16 mouse cellular contexts compared by ENCODE assay signal in the genomic region with DNA sequence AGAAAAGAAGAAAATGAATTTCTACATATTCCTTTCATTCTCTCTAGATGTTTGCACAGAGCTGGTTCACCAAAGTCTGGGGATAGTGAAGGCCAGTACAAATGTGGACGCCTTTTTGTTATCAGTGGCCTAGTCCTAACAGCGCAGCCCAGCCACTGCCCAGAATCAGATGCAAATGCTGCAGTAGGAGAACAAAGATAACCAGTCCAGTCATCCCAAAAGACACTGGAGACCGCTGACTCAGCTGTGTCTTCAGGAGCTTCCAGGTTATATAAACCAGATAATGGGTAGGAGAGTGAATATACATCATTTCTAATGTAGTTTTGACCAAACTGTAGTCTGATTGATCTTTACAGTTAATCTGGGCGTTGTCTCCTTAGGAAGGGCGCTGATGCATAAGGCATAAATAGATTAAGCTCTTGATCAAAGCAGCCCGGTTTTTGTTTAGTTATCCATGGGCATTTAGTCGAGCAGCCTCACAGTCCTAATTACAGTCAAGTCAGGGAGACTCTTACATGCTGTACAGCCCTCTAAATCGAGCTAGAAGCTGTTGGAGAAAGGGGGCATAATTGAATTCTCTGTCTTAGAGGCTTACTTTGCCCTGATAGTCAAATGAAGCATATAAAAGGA.
A peak's percentile ranks its signal among the peaks of the same experiment; 100 is the strongest.
DNase-seq lines count a peak whose midpoint lies in the region; ATAC-seq lines count a peak whose summit lies in the region.
"Had no signal": no experiment of that assay in that cellular context is flagged by ENCODE, and none has a peak within 500 bp of the region (broad histone marks: within the 10 kb centered on the region; RNA-seq: fewer than 3 reads in every experiment).

No protein-coding gene starts in this region.

- H3K27ac ChIP-seq in hindbrain, embryonic 16.5 days (ENCODE audit: low read depth, low read length): peak overlapping the region; percentile 7; the same call in 1 of the 2 replicates
- no peak overlapping the region for H3K27ac ChIP-seq in midbrain, embryonic 14.5 days (replicated peaks; ENCODE audit: low read depth, low read length)
- H3K27ac ChIP-seq: forebrain, embryonic 13.5 days; heart, embryonic 10.5 days; midbrain, embryonic 15.5 days had no signal

- no peak overlapping the region; the same call in 1 of the 2 replicates for H3K9ac ChIP-seq in hindbrain, embryonic 16.5 days (ENCODE audit: low read depth, low read length)
- no peak overlapping the region for H3K9ac ChIP-seq in midbrain, embryonic 14.5 days (replicated peaks; ENCODE audit: low read length)
- H3K9ac ChIP-seq: forebrain, embryonic 13.5 days; midbrain, embryonic 15.5 days had no signal

- no peaks in the 10 kb centered on the region for H3K9me3 ChIP-seq in hindbrain, embryonic 16.5 days (ENCODE audit: control insufficient read depth, low read length)
- H3K9me3 ChIP-seq in midbrain, embryonic 14.5 days (ENCODE audit: control insufficient read depth, low read length): no peaks in the 10 kb centered on the region
- H3K9me3 ChIP-seq: forebrain, embryonic 13.5 days; heart, embryonic 10.5 days; midbrain, embryonic 15.5 days had no signal

- no peaks in the 10 kb centered on the region for H3K27me3 ChIP-seq in hindbrain, embryonic 16.5 days (replicated peaks; ENCODE audit: control insufficient read depth, insufficient read depth, low read length)
- H3K27me3 ChIP-seq in midbrain, embryonic 14.5 days (ENCODE audit: control insufficient read depth, insufficient read depth, low read length): no peaks in the 10 kb centered on the region
- H3K27me3 ChIP-seq: forebrain, embryonic 13.5 days; midbrain, embryonic 15.5 days; Patski had no signal

- H3K36me3 ChIP-seq in hindbrain, embryonic 16.5 days (ENCODE audit: control insufficient read depth, insufficient read depth, low read length): no peaks in the 10 kb centered on the region
- H3K36me3 ChIP-seq in midbrain, embryonic 14.5 days (ENCODE audit: control insufficient read depth, insufficient read depth, low read length): no peaks in the 10 kb centered on the region
- H3K36me3 ChIP-seq: heart, embryonic 10.5 days; midbrain, embryonic 15.5 days had no signal

- no peak overlapping the region for H3K4me2 ChIP-seq in hindbrain, embryonic 16.5 days (ENCODE audit: low read length)
- no peak overlapping the region for H3K4me2 ChIP-seq in midbrain, embryonic 14.5 days (ENCODE audit: low read length)
- H3K4me2 ChIP-seq: forebrain, embryonic 13.5 days; midbrain, embryonic 15.5 days had no signal

- DNase-seq in ovary, adult 18-20 months (ENCODE audit: low spot score): peak; percentile 8
- no peak for DNase-seq in ovary, postnatal 10 days (ENCODE audit: low spot score)
- peak; percentile 7 for DNase-seq in c-Kit-positive CD71-negative TER-119-negative erythroid progenitor cells, embryonic 14.5 days (ENCODE audit: low read depth)
- no peak for DNase-seq in midbrain, embryonic 14.5 days
- DNase-seq in left cerebral cortex, adult 18-20 months (ENCODE audit: low spot score in 2 of 2): no peak
- no peak for DNase-seq in adipocyte (ENCODE audit: low spot score)
- DNase-seq: cerebellum, postnatal 14 days; kidney, adult 9 months; lung, postnatal 4 days; thymus, postnatal 14 days had no signal

- H3K4me3 ChIP-seq in hindbrain, embryonic 16.5 days (ENCODE audit: low read length): no peak overlapping the region
- H3K4me3 ChIP-seq in midbrain, embryonic 14.5 days (replicated peaks; ENCODE audit: low read depth, low read length): no peak overlapping the region
- H3K4me3 ChIP-seq: forebrain, embryonic 13.5 days; heart, embryonic 10.5 days; midbrain, embryonic 15.5 days had no signal

- no peaks in the 10 kb centered on the region for H3K4me1 ChIP-seq in hindbrain, embryonic 16.5 days (ENCODE audit: control insufficient read depth, insufficient read depth, low read depth, low read length)
- peaks cover 3% of the 10 kb centered on the region; the same call in 1 of the 2 replicates for H3K4me1 ChIP-seq in midbrain, embryonic 14.5 days (ENCODE audit: control insufficient read depth, insufficient read depth, low read length)
- H3K4me1 ChIP-seq: heart, embryonic 10.5 days; midbrain, embryonic 15.5 days had no signal

- no peak for ATAC-seq in hindbrain, embryonic 16.5 days
- ATAC-seq in megakaryocyte progenitor cell, adult 5-6 weeks (replicated peaks; ENCODE audit: poor library complexity): peak; percentile 93
- ATAC-seq in midbrain, embryonic 14.5 days (ENCODE audit: low FRiP score, low TSS enrichment): no peak
- ATAC-seq: forebrain, embryonic 13.5 days; midbrain, embryonic 15.5 days; Patski had no signal

- WGBS in hindbrain, embryonic 16.5 days: 59% methylated on average over 8 of the region's 8 CpGs
- 71% methylated on average over 8 of the region's 8 CpGs for WGBS in midbrain, embryonic 14.5 days

Comparison
In these comparisons a context has a peak if more than half of its experiments do, and no peak if none do; other contexts are left out.
1. DNase-seq: peak in ovary, adult 18-20 months (single experiment) and c-Kit-positive CD71-negative TER-119-negative erythroid progenitor cells, embryonic 14.5 days (single experiment); none in ovary, postnatal 10 days (single experiment), midbrain, embryonic 14.5 days (single experiment), left cerebral cortex, adult 18-20 months (0 of 2) and adipocyte (single experiment).